15 mouse cellular contexts compared by ENCODE assay signal in the genomic region with DNA sequence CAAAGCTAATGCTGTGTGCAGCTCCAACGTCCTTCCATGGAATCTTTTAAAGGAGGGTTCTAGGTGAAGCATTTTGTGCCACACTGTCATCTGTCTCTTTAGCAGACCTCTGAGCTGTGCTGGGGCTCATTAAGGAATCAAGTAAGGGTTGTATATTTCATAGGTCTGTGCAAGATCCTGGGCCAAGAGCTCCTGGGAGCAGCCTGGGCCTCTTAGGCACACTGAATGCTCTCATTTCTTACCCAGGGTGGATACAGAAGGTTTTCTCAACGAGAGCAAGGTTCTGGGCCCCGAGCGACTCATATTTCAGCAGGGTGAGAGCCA. TPM values are rescaled to one million over a fixed set of nuclear protein-coding genes. Genes with fewer than 3 reads are reported as not detected.
DNase-seq lines count a peak whose midpoint lies in the region; ATAC-seq and TF ChIP-seq lines count a peak whose summit lies in the region.
"Had no signal": no experiment of that assay in that cellular context is flagged by ENCODE, and none has a peak within 500 bp of the region (broad histone marks: within the 10 kb centered on the region; RNA-seq: fewer than 3 reads in every experiment).

No protein-coding gene starts in this region.

- intact Hi-C loops in heart, postnatal 10 days (cut with DNase I): no loop called here

- peaks cover 62% of the 10 kb centered on the region for H3K36me3 ChIP-seq in heart, embryonic 13.5 days
- 0 out of 2 replicates have a peak, but pooled peaks cover 5% of the 10 kb centered on the region for H3K36me3 ChIP-seq in lung, postnatal 0 days (ENCODE audit: insufficient read depth, low read length)
- H3K36me3 ChIP-seq in intestine, postnatal 0 days (ENCODE audit: control insufficient read depth, insufficient read depth): no peaks in the 10 kb centered on the region; the same call in none of the 2 replicates
- no peaks in the 10 kb centered on the region for H3K36me3 ChIP-seq in stomach, postnatal 0 days (ENCODE audit: control insufficient read depth, insufficient read depth, low read length)

- TF ChIP-seq CTCF in lung, postnatal 0 days (IDR thresholded peaks at IDR 0.05): no peak
- TF ChIP-seq CTCF in intestine, postnatal 0 days (IDR thresholded peaks at IDR 0.05; ENCODE audit: low read depth): no peak
- no peak for TF ChIP-seq CTCF in stomach, postnatal 0 days (IDR thresholded peaks at IDR 0.05; ENCODE audit: low read depth)

- no peaks in the 10 kb centered on the region for H3K9me3 ChIP-seq in heart, embryonic 13.5 days
- no peaks in the 10 kb centered on the region for H3K9me3 ChIP-seq in lung, postnatal 0 days (ENCODE audit: low read length)
- H3K9me3 ChIP-seq in intestine, postnatal 0 days (ENCODE audit: control insufficient read depth): no peaks in the 10 kb centered on the region
- no peaks in the 10 kb centered on the region for H3K9me3 ChIP-seq in stomach, postnatal 0 days (ENCODE audit: control insufficient read depth, low read length)
- H3K9me3 ChIP-seq: midbrain, embryonic 13.5 days had no signal

- H3K27me3 ChIP-seq in heart, embryonic 13.5 days (replicated peaks): no peaks in the 10 kb centered on the region
- no peaks in the 10 kb centered on the region for H3K27me3 ChIP-seq in lung, postnatal 0 days (replicated peaks; ENCODE audit: insufficient read depth, low read length)
- H3K27me3 ChIP-seq in intestine, postnatal 0 days (replicated peaks; ENCODE audit: control insufficient read depth, insufficient read depth, low read length): no peaks in the 10 kb centered on the region
- no peaks in the 10 kb centered on the region for H3K27me3 ChIP-seq in stomach, postnatal 0 days (ENCODE audit: control insufficient read depth, insufficient read depth, low read length)
- H3K27me3 ChIP-seq: midbrain, embryonic 13.5 days had no signal

- no peak for ATAC-seq in heart, embryonic 13.5 days (ENCODE audit: extremely low read depth, insufficient number of reproducible peaks, low FRiP score, low TSS enrichment)
- no peak for ATAC-seq in lung, postnatal 0 days
- no peak for ATAC-seq in intestine, postnatal 0 days
- no peak; the same call in 1 of the 2 replicates for ATAC-seq in stomach, postnatal 0 days (ENCODE audit: low FRiP score, low TSS enrichment)
- no peak for ATAC-seq in megakaryocyte, adult 5-6 weeks (ENCODE audit: poor library complexity, severe bottlenecking)
- ATAC-seq: midbrain, embryonic 13.5 days had no signal

- no peak overlapping the region for H3K4me2 ChIP-seq in heart, embryonic 13.5 days
- H3K4me2 ChIP-seq in lung, postnatal 0 days (replicated peaks; ENCODE audit: low read depth, low read length): no peak overlapping the region
- no peak overlapping the region for H3K4me2 ChIP-seq in intestine, postnatal 0 days (replicated peaks; ENCODE audit: low read depth)
- H3K4me2 ChIP-seq in stomach, postnatal 0 days (replicated peaks; ENCODE audit: low read depth): no peak overlapping the region
- H3K4me2 ChIP-seq: midbrain, embryonic 13.5 days had no signal

- no peak for DNase-seq in heart, postnatal 10 days
- DNase-seq in lung, postnatal 0 days (ENCODE audit: low spot score): no peak
- DNase-seq in lung, postnatal 25 days (ENCODE audit: low spot score): no peak
- DNase-seq in stomach, postnatal 0 days (ENCODE audit: low spot score): no peak
- no peak for DNase-seq in thymus, postnatal 14 days
- DNase-seq: adrenal gland, postnatal 36 days; cerebellum, postnatal 10 days; layer of hippocampus, adult 9-11 months; left cerebral cortex, postnatal 4 days; right cerebral cortex, postnatal 14 days had no signal

- peaks cover 91% of the 10 kb centered on the region for H3K4me1 ChIP-seq in heart, embryonic 13.5 days
- H3K4me1 ChIP-seq in lung, postnatal 0 days (ENCODE audit: insufficient read depth, low read depth, low read length): peaks cover 12% of the 10 kb centered on the region; the same call in 1 of the 2 replicates
- peaks cover 3% of the 10 kb centered on the region for H3K4me1 ChIP-seq in intestine, postnatal 0 days (replicated peaks; ENCODE audit: control insufficient read depth, insufficient read depth, low read length)
- peaks cover 2% of the 10 kb centered on the region; the same call in 1 of the 2 replicates for H3K4me1 ChIP-seq in stomach, postnatal 0 days (replicated peaks; ENCODE audit: control insufficient read depth, insufficient read depth)

- H3K27ac ChIP-seq in heart, embryonic 13.5 days (replicated peaks): peak overlapping the region; percentile 98
- H3K27ac ChIP-seq in lung, postnatal 0 days (ENCODE audit: low read length): peak overlapping the region; percentile 29
- H3K27ac ChIP-seq in intestine, postnatal 0 days (ENCODE audit: low read depth, low read length): 0 out of 2 replicates have a peak overlapping the region, but pooled peaks have one; percentile 9
- peak overlapping the region; percentile 35 for H3K27ac ChIP-seq in stomach, postnatal 0 days (replicated peaks)
- H3K27ac ChIP-seq: kidney, postnatal 0 days; midbrain, embryonic 13.5 days had no signal

- H3K4me3 ChIP-seq in heart, embryonic 13.5 days: no peak overlapping the region
- no peak overlapping the region for H3K4me3 ChIP-seq in lung, postnatal 0 days (ENCODE audit: low read depth, low read length)
- H3K4me3 ChIP-seq in intestine, postnatal 0 days (ENCODE audit: low read depth, low read length): no peak overlapping the region
- no peak overlapping the region for H3K4me3 ChIP-seq in stomach, postnatal 0 days (ENCODE audit: low read depth, low read length)
- H3K4me3 ChIP-seq: midbrain, embryonic 13.5 days had no signal

- TF ChIP-seq EP300 in lung, postnatal 0 days (IDR thresholded peaks at IDR 0.05): no peak
- TF ChIP-seq EP300 in stomach, postnatal 0 days (optimal IDR thresholded peaks at IDR 0.05): no peak

- WGBS in heart, embryonic 13.5 days: 76% methylated on average over 4 of the region's 4 CpGs
- 56% methylated on average over 4 of the region's 4 CpGs for WGBS in lung, postnatal 0 days
- WGBS in intestine, postnatal 0 days: 75% methylated on average over 4 of the region's 4 CpGs
- 55% methylated on average over 4 of the region's 4 CpGs for WGBS in stomach, postnatal 0 days

- peak overlapping the region; percentile 75 for H3K9ac ChIP-seq in heart, embryonic 13.5 days
- no peak overlapping the region for H3K9ac ChIP-seq in lung, postnatal 0 days (replicated peaks; ENCODE audit: low read depth)
- H3K9ac ChIP-seq in intestine, postnatal 0 days (ENCODE audit: low read depth, low read length): no peak overlapping the region
- H3K9ac ChIP-seq in stomach, postnatal 0 days (ENCODE audit: low read length): no peak overlapping the region
- H3K9ac ChIP-seq: midbrain, embryonic 13.5 days had no signal

RNA-seq across cellular contexts. Expression of gene Ddc, which starts 56.1 kb away (rescaled TPM):
- polyA plus RNA-seq in heart, embryonic 13.5 days (2015; fragmentation: Nextera tagmentation; extraction: Ambion mirVana): 64.6 and 78.2 TPM in 2 replicates
- total RNA-seq in heart, postnatal 10 days (2021): 10 to 100 TPM; 11.0 to 11.9 TPM
- 12.4 and 17.6 TPM in 2 replicates for polyA plus RNA-seq in lung, postnatal 0 days (2015; fragmentation: Nextera tagmentation; extraction: Ambion mirVana)
- 19.2 and 20.9 TPM in 2 replicates for polyA plus RNA-seq in intestine, postnatal 0 days (2015; fragmentation: Nextera tagmentation; extraction: Ambion mirVana)
- 24.0 and 24.1 TPM in 2 replicates for polyA plus RNA-seq in stomach, postnatal 0 days (2015; fragmentation: Nextera tagmentation; extraction: Ambion mirVana)
- 0.23 and 0.38 TPM in 2 replicates for total RNA-seq in megakaryocyte, adult 5-6 weeks (2015)
- total RNA-seq in megakaryocyte, adult 5-6 weeks (2017): 0.16 TPM in 1 of 2 replicates, not detected in the other

Comparison
In these comparisons a context has a peak if more than half of its experiments do, and no peak if none do; other contexts are left out.
1. H3K27ac ChIP-seq: peak in every context shown above with its lines; median percentile 98 in heart, embryonic 13.5 days; 35 in stomach, postnatal 0 days; 29 in lung, postnatal 0 days; 9 in intestine, postnatal 0 days.